Mouse (Mus musculus) urinary bladder, adult 2 months (tissue): ENCODE data around the gene Pcid2. TPM values are rescaled to one million over a fixed set of nuclear protein-coding genes. Genes with fewer than 3 reads are reported as not detected.
A peak's percentile ranks its signal among the peaks of the same experiment; 100 is the strongest.
"Not testable (repeated sequence)": the region's sequence is repeated elsewhere in the genome, so short reads cannot be mapped to it uniquely, and the experiment has no call there.

Experiments
- DNase-seq: peaks from one replicate; pipeline ENCODE4 v3.0.0; 2022; ENCODE audit warnings: low spot score
- polyA plus RNA-seq: library from polyadenylated mRNA; depleted of rRNA; stranded (reverse); fragments of >200 nt; gene quantifications from 2 replicates; pipeline ENCODE4 v1.2.3, GENCODE M21; 2012; rRNA removed

Pcid2 gene
- 23.8 and 24.5 TPM in 2 replicates for polyA plus RNA-seq

- DNase-seq: peak; percentile 89
These were observed at the start of gene Pcid2, which contains the start of gene Cul4a for GRCm38 (mm10) chr8:13105087-13105881. TSS of gene Pcid2 (minus strand) at chr8:13105459. TSS of gene Cul4a (plus strand) at chr8:13105621.

GRCm38 (mm10) chr8:13154099-13154498, 48.8 kb upstream of the Pcid2 start:
- no peak for DNase-seq

GRCm38 (mm10) chr8:13150929-13151328, 45.7 kb upstream of the Pcid2 start:
- no peak for DNase-seq

- DNase-seq: no peak
These were observed 44.6 kb upstream of the Pcid2 start for GRCm38 (mm10) chr8:13149866-13150265.

- no peak for DNase-seq
These were observed 44.0 kb upstream of the Pcid2 start for GRCm38 (mm10) chr8:13149287-13149686.

GRCm38 (mm10) chr8:13148476-13148875, 43.2 kb upstream of the Pcid2 start:
- no peak for DNase-seq

- no peak for DNase-seq
These were observed 36.4 kb upstream of the Pcid2 start for GRCm38 (mm10) chr8:13141681-13142080.

- DNase-seq: no peak
These were observed 34.5 kb upstream of the Pcid2 start for GRCm38 (mm10) chr8:13139641-13140182.

GRCm38 (mm10) chr8:13132220-13132619, 27.0 kb upstream of the Pcid2 start:
- DNase-seq: not testable (repeated sequence)

- DNase-seq: no peak
These were observed 19.6 kb upstream of the Pcid2 start for GRCm38 (mm10) chr8:13124897-13125296.

GRCm38 (mm10) chr8:13122887-13123421, 17.7 kb upstream of the Pcid2 start:
- no peak for DNase-seq

GRCm38 (mm10) chr8:13120882-13121665, 15.8 kb upstream of the Pcid2 start:
- DNase-seq: no peak

- no peak for DNase-seq
These were observed 13.3 kb upstream of the Pcid2 start for GRCm38 (mm10) chr8:13118516-13118915.

GRCm38 (mm10) chr8:13117096-13117495, 11.8 kb upstream of the Pcid2 start:
- DNase-seq: no peak

- no peak for DNase-seq
These were observed 8.0 kb upstream of the Pcid2 start for GRCm38 (mm10) chr8:13113232-13113631.

- no peak for DNase-seq
These were observed 6.7 kb upstream of the Pcid2 start for GRCm38 (mm10) chr8:13111917-13112316.

- DNase-seq: no peak
These were observed 4.2 kb upstream of the Pcid2 start for GRCm38 (mm10) chr8:13109416-13109960.

- no peak for DNase-seq
These were observed 3.7 kb upstream of the Pcid2 start for GRCm38 (mm10) chr8:13108967-13109366.

- no peak for DNase-seq
These were observed 2.9 kb upstream of the Pcid2 start for GRCm38 (mm10) chr8:13107990-13108638.

GRCm38 (mm10) chr8:13105908-13106551, 771 bp upstream of the Pcid2 start:
- no peak for DNase-seq

GRCm38 (mm10) chr8:13104691-13105086, 570 bp downstream of the Pcid2 start:
- peak; percentile 93 for DNase-seq
